Mouse (Mus musculus) skeletal muscle tissue, adult 2 months (tissue): ENCODE measurements at regions not wholly inside any gene's neighbourhood (a gene's known extent, or its start where the extent isn't known, plus 50 kb on each side); places are given as distances from the start of the nearest gene placed in this dataset.

ENCODE experiments used
- DNase-seq: peaks from one replicate; pipeline ENCODE4 v3.0.0-alpha.2; 2012; ENCODE audit warnings: low read depth, low spot score

DNA sequence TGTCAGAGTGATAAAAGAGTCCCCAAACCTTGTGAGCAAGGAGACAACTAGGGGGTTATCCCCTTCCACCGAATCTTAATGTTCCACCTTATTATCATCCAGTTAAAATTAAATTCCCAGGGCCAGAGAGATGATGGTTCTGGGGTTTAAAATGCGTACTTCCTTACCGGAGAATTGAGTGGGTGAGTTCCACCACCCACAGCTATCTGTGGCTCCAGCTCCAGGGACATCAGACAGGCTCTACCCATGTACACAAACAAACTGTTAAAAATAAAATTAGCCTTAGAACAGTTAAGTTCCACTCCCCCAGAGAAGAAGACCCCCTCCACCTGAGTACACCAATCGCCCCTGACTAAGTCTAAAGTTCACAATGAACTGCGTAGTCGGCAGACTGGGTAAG, 52.0 kb upstream of the Mgat5 start:
- no peak for DNase-seq

DNA sequence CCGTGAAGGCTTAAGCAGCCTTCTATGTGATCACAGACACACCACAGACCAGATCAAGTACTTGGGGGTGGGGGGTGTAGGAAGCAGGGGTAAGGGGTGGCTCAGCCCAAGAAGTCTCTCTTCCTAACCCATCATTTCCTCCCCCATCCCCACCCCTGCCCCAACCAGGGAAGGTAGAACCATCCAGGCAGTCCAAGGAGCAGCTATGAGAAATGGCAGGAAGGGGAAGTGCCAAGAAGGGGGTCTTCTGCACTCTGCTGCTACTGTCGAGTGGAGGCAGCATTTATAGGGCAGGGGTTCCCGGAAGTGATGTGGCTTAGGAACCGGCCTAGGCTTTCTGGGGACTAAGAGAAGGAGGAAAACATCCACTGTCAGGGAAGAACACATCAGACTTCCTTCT, 69.3 kb upstream of the Mgat5 start:
- DNase-seq = no peak

GRCm38 (mm10) chr1:127131871-127132270, 72.9 kb upstream of the Mgat5 start:
- DNase-seq = no peak

- no peak for DNase-seq
These were observed 80.0 kb upstream of the Mgat5 start for GRCm38 (mm10) chr1:127124862-127125261.

- DNase-seq = no peak
These were observed 86.8 kb upstream of the Mgat5 start for GRCm38 (mm10) chr1:127118019-127118418.

DNA sequence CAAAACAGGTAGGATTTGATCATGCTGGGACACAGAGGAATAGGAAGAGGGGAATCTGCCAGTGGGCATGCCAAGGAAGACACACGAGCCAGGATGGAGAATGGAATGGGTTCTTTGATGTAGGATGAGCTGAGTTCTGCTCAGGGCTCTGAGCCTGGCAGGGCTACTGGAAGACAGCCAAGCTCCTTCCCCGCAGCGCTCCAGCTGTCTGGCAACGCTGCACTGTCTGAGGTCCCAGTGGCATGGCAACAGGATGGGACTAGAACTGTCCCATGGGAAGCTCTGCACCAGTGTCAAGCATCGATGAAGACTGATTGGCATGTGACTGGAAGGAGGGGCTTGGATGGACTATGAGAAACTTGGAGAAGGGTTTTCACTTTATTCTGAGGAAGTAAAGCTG, 97.3 kb upstream of the Mgat5 start:
- DNase-seq = no peak

- no peak for DNase-seq
These were observed 99.0 kb upstream of the Mgat5 start for GRCm38 (mm10) chr1:127105861-127106260.

DNA sequence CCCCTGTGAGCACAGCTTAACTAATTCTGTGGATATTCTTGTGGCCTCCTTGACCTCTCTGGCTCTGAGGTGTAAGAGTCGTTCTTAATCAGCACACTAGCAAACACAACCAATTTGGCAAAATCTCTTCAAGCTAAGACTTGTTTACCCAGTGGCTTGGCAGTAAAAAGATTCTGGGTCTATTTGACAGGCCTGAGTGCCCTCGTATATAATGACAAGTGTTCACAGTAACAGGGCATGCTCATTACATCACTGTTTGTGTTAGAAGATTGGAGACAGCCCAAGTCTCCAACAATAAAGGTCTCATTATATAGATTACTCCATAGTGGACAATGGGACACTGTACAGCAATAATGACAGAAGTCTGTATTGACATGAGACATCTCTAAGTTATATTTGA, 101.2 kb upstream of the Mgat5 start:
- no peak for DNase-seq

- DNase-seq = no peak
These were observed 105.9 kb upstream of the Mgat5 start for GRCm38 (mm10) chr1:127098871-127099420.

DNA sequence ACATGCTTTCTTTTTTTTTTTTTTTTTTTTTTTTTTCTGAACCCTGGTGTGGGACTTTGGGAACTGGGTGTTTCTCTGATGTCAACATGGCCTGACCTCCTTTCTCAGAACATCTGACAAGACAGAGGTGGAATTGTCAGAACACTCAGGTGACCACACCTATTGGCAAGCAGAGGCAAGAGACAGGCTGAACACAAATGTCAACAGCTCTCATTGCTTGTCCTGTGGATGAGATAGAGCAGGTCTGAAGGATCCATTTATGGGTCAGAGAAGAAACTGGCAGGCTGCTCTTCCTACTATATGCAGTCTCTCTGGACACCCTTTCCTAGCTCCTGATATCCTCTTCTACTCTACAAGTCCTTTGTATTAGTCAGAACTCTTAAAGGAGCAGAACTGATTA, 117.2 kb upstream of the Mgat5 start:
- no peak for DNase-seq

DNA sequence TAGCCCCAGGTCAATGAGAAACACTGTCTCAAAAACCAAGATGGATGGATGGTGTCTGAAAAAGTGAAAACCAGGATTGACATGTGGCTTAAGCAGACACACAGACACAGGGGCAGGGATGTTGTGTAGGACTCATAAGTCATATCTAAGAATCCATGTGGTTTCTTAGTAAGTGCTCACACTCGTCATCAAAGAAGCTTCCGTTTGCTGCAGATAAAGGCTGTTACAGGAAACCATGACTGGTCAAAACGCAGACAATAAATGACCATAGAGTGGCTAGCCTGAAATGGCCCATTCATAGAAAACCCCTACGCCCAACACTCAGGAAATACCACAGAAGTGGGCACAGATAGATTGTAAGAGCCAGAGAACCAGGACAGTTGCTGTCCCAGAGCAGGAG, 118.8 kb upstream of the Mgat5 start:
- DNase-seq = no peak

GRCm38 (mm10) chr1:127083761-127084308, 121.0 kb upstream of the Mgat5 start:
- no peak for DNase-seq

GRCm38 (mm10) chr1:127079012-127079411, 125.8 kb upstream of the Mgat5 start:
- DNase-seq = no peak

DNA sequence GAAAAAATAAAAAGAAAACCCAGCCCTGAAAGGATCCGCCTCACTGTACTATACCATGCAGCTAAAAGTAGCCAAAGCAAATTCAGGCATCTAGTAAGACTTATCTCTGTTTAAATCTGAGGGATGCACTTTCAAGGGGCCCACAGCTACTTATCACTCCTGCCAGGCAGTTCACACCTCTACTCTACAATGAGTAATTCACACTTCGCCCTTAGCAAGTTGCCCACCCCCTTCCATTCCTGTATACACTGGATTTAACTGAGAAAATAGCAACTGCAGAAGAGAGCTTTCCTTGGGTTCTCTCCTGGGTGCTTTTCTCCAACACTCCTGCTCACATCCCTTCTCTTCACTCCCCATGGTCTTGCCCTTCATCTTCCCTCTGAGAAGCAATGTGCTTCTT, 142.4 kb upstream of the Mgat5 start:
- DNase-seq = no peak

DNA sequence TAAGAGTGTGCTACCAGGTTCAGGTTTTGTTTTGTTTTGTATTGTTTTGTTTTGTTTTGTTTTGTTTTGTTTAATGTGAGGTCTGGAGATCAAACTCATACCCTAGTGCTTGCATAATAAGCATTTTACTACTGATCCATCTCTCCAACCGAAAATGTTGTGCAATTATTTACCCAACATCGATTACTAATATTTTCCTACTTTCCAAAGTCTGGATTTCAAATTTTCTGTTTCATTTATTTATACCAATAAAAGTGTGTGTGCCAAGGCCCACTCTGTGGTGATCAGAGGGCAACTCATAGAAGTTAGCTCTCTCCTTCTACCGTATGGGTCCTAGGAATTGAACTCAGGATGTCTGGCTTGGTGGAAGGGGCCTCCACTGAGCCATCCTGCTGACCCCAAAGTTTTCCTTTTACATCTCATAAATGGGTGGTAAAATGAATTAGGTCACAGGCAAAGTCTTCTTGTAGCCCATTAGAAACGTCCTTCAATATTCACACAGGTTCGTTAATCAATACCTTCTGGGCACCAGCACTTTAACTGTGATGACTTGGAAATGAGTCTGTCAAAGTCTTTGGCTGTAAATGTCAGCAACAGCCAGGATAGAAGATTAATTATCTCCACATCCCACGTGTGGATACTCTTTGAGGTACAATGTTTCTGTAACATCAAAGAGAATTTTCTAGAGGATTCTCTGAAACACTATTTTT, 158.9 kb upstream of the Mgat5 start:
- DNase-seq = no peak

DNA sequence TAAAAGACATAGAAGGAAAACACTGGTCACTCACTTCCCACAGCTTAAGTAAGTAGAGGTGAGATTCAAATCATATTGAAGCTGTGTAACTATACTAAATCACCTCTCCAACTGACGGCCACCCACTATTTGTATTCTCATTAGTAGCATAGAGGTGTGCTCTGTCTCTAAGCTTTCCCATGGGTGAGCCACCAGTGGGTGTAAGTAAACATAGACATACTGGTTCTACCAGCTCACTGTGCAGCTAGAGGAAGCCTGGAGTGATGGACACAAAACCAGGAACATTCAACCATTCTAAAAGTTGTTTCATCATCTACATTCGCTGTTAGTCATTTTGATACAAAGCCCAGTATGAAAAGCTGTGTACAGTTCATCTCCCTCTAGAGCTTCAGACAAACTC, 170.1 kb upstream of the Mgat5 start:
- DNase-seq = no peak

DNA sequence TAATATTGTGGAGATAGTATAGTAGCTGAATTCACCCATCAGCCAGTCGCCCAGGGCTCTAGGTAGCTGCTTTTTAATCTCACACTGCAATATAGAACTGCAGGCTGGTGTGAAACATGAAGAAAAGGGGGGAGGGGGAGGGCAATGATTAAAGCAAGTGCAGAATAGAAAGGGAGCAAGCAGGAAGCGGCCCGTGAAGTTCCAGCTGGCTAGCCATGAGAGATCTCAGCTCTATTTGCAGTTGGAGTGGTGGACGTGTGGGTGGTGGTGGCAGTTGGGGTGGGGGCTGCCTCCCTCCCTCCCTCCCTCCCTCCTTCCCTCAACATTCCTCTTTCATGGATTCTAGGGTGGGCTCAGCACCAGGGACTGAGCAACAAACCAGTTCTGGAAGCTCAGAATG, 173.3 kb upstream of the Mgat5 start:
- DNase-seq = no peak

GRCm38 (mm10) chr1:127028872-127029497, 175.8 kb upstream of the Mgat5 start:
- no peak for DNase-seq

- DNase-seq = no peak
These were observed 181.7 kb upstream of the Mgat5 start for GRCm38 (mm10) chr1:127023100-127023499.

GRCm38 (mm10) chr1:127017698-127018097, 187.1 kb upstream of the Nckap5 start:
- DNase-seq = no peak

DNA sequence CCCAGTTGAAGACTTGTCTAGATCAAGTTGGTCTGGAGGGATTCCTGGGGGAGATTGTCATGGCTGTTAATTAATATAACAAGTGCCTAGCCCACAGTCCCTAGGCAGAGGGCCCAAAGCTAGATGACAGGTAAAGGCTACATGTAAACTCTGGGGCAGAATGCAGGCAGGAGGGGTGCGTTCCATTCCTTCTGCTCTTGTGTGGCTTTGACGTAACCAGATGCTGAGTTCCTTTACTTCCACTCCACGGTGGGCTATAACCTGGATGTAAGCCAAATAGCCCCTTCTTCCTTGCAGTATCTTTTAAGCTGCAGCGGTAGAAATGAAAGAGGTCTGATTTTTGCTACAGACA, 185.3 kb upstream of the Nckap5 start:
- DNase-seq = no peak

DNA sequence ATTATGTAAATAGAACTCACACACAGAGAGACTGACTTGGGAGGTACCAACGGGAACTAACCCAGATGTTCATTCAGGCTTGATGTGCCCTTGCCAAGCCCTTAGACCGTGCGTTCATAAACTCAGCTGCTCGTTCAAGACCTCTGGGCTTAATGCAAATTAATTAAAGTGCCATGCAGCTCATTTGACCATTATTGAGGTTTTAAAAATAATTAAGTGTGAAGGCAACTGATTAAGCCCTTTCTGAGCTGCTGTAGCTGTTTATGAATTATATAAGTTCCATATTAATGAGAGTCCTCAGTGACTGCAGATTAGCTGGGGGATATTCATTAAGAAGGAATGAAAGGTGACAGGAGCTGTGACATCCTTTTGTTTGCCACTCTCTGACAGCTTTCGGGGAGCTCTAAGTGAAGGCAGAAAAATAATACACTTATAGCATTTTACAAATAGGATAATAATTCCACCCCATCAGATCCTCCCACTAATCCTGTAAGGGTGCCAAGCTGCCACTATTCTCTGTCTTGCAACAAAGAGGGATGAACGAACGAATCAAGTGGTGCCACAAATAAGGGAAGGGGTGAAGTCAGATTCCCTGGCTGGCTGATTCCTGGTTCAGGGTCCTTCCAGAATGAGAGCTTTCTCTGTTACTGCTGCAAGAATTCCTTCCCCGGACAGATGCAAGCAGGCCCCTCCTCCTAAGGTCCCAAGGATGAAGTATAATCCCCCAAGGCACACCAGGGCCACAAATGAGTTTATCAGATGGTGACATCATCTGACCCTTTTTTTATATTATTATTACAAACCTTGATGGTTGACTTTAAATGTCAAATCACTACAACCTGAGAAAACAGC, 184.7 kb upstream of the Nckap5 start:
- DNase-seq = no peak
